Mouse (Mus musculus): Measurements from ENCODE around the gene Slc25a33. TPM values are rescaled to one million over a fixed set of nuclear protein-coding genes. Genes with fewer than 3 reads are reported as not detected.

Gene Slc25a33
- total RNA-seq, 2 experiments from 2014 or later: 33.0 to 36.4 TPM

Small RNA genes within 50 kb of the gene (microRNA-seq; reads per million reads assigned to microRNA genes)
- gene Gm47301: 0 reads per million in 2 experiments

Other genes with a start within 250 kb of the Slc25a33 start
- gene Clstn1, start 187.8 kb downstream of the Slc25a33 start, total RNA-seq (2021): 100 to 1,000 TPM; 747 to 821 TPM
- gene Pik3cd, start 71.7 kb downstream of the Slc25a33 start, total RNA-seq (2021): 10 to 100 TPM; 20.8 to 25.0 TPM
- gene Tmem201, start 36.2 kb downstream of the Slc25a33 start, total RNA-seq (2021): 10 to 100 TPM; 64.9 to 67.5 TPM
- gene Spsb1, start 180.8 kb upstream of the Slc25a33 start, total RNA-seq (2021): 10 to 100 TPM; 24.1 to 34.9 TPM
- gene H6pd, start 234.7 kb upstream of the Slc25a33 start, total RNA-seq (2021): 1 to 10 TPM; 7.2 to 10.0 TPM